ENCODE assay signal across 15 mouse cellular contexts in the genomic region with DNA sequence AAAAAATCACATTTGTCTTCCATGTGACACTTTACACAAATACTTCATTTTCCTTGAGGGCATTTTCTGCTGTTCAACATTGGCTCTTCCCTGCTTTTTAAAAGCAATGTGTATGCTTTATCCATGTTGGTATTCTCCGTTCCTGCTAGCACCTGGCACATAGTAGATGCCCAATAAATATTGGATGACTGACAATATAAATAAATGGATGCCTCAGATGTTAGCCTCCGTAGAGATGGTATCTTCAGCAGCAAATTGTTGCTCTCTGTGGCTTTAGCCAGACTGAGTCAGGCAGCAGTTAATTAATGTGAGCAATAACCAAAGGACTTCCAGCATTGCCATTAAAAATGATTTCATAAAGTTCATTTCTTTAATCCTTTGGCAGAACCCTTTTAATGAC.
"Had no signal": no experiment of that assay in that cellular context is flagged by ENCODE, and none has a peak within 500 bp of the region (broad histone marks: within the 10 kb centered on the region; RNA-seq: fewer than 3 reads in every experiment).

No protein-coding gene starts in this region.

- DNase-seq: kidney, adult 2 months; kidney, postnatal 14 days; layer of hippocampus, postnatal 36 days; left cerebral cortex, postnatal 4 days; lung, adult 2 months; lung, postnatal 36 days; spleen, adult 18-20 months; thymus, adult 18-20 months; thymus, postnatal 14 days had no signal

- ATAC-seq: lung, postnatal 0 days had no signal

- H3K27ac ChIP-seq: kidney, embryonic 15.5 days; limb, embryonic 13.5 days; liver, embryonic 14.5 days; midbrain, embryonic 10.5 days; neural tube, embryonic 12.5 days had no signal

- H3K4me3 ChIP-seq: kidney, embryonic 15.5 days; limb, embryonic 13.5 days; midbrain, embryonic 10.5 days; neural tube, embryonic 12.5 days had no signal
